Mouse (Mus musculus) cortical plate, adult 2 months (tissue): ENCODE data around the gene Tmc6.

Experiments used
- CTCF ChIP-seq: fragments of 200-500 bp; IDR thresholded peaks from 2 replicates; pipeline ENCODE4 v1.5.1; 2011; ENCODE audit warnings: mild to moderate bottlenecking, control low read depth, low read length; ENCODE audit not compliant: insufficient read depth; ENCODE audit errors: extremely low read depth
- POLR2A ChIP-seq: fragments of 200-500 bp; IDR thresholded peaks from 2 replicates; pipeline ENCODE4 v1.6.1; 2011; ENCODE audit warnings: mild to moderate bottlenecking, low read length, control low read depth; ENCODE audit not compliant: insufficient read depth; ENCODE audit errors: extremely low read depth

GRCm38 (mm10) chr11:117813867-117814266, 31.9 kb upstream of the Tmc6 start:
- no peak for TF ChIP-seq CTCF
- no peak for TF ChIP-seq POLR2A
